Mouse (Mus musculus) forebrain, embryonic 16.5 days (tissue): ENCODE results near the gene Asb14. TPM values are rescaled to one million over a fixed set of nuclear protein-coding genes. Genes with fewer than 3 reads are reported as not detected.
"Not testable (repeated sequence)": the region's sequence is repeated elsewhere in the genome, so short reads cannot be mapped to it uniquely, and the experiment has no call there.

Experiments
- ATAC-seq: fragments of 200-750 bp; cut with Nextera tagmentation; 2 replicates; pipeline ENCODE4 v1.8.0; 2017; ENCODE audit warnings: mild to moderate bottlenecking, moderate library complexity
- H3K27ac ChIP-seq: fragments of 300-500 bp; sonication (generic); 2 replicates; pipeline ENCODE4 v1.5.1; 2014; ENCODE audit warnings: low read length, control low read depth
- H3K27me3 ChIP-seq: fragments of 300-500 bp; sonication (generic); replicated peaks from 2 replicates; pipeline ENCODE4 v1.6.1; 2014; ENCODE audit warnings: low read length; ENCODE audit not compliant: control insufficient read depth, insufficient read depth
- H3K36me3 ChIP-seq: fragments of 300-500 bp; sonication (generic); 2 replicates; pipeline ENCODE4 v1.6.1; 2014; ENCODE audit not compliant: control insufficient read depth, insufficient read depth
- H3K4me1 ChIP-seq: fragments of 300-500 bp; sonication (generic); replicated peaks from 2 replicates; pipeline ENCODE4 v1.6.1; 2014; ENCODE audit warnings: low read length; ENCODE audit not compliant: control insufficient read depth, insufficient read depth
- H3K4me2 ChIP-seq: fragments of 300-500 bp; sonication (generic); 2 replicates; pipeline ENCODE4 v1.6.1; 2014; ENCODE audit warnings: mild to moderate bottlenecking, low read length, control low read depth
- H3K4me3 ChIP-seq: fragments of 300-500 bp; sonication (generic); replicated peaks from 2 replicates; pipeline ENCODE4 v1.5.1; 2014; ENCODE audit warnings: mild to moderate bottlenecking, low read length, control low read depth
- H3K9ac ChIP-seq: fragments of 300-500 bp; sonication (generic); replicated peaks from 2 replicates; pipeline ENCODE4 v1.6.1; 2014; ENCODE audit warnings: low read depth, low read length, control low read depth
- H3K9me3 ChIP-seq: fragments of 300-500 bp; sonication (generic); 2 replicates; pipeline ENCODE4 v1.6.1; 2016; ENCODE audit warnings: low read length; ENCODE audit not compliant: control insufficient read depth
- WGBS: fragments of 180-500 bp; shearing (Covaris S2); extraction: QIAGEN DNeasy Blood & Tissue Kit; methylation state at CpG from one replicate; pipeline ENCODE4 v1.1.7; 2014; 5-methylcytosine and 5-hydroxymethylcytosine counted together
- polyA plus RNA-seq: library from polyadenylated mRNA; unstranded; fragments of >200 nt; fragmentation: Nextera tagmentation; extraction: Ambion mirVana; gene quantifications from 2 replicates; pipeline ENCODE4 v1.2.1, GENCODE M21; 2015

The Asb14 gene
- polyA plus RNA-seq, 1 experiment from 2014 or later, result 0.25 TPM

DNA sequence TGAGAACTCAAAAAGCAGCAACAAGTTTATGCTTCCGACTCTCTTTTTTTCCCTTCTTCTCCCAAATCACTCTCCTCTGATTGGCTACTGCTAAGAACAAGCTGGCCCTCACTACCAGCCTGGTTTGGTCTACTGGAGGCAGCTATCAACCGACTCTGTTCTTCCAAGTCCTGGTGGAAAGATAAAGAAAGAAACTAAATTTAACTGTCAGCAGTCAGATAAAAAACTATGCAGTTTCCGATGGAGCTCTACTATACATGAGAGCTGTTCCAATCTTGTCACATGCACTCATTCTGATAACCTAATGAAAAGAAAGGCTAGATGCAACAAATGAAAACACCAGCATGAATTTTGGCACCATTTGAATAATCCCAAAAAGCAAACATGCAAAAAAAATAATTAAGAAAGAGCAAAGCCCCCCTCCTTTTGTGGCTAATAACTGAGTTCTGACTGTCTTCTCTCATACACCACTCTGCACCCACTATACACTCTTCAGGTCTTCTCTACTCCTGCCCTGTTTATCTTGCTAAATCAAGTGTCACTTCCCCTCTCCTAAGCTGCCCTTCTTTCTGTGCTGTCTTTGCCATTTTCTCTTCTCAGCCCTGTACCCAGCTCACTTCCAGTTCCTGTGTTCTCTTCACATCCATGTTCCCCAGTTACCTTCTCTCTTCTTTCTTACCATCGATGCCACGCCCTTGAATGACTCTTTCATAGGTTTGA lies 29.5 kb downstream of the Asb14 start:
- Histone ChIP-seq H3K4me1 (no peaks in the 10 kb centered on the region), H3K27me3 (no peaks in the 10 kb centered on the region), H3K9me3 (no peaks in the 10 kb centered on the region), H3K36me3 (peaks cover 14% of the 10 kb centered on the region), H3K4me3 (no peak overlapping the region), H3K27ac (no peak overlapping the region), H3K9ac (no peak overlapping the region), H3K4me2 (no peak overlapping the region)
- no peak for ATAC-seq
- WGBS, result 94% methylated on average over 5 of the region's 5 CpGs

DNA sequence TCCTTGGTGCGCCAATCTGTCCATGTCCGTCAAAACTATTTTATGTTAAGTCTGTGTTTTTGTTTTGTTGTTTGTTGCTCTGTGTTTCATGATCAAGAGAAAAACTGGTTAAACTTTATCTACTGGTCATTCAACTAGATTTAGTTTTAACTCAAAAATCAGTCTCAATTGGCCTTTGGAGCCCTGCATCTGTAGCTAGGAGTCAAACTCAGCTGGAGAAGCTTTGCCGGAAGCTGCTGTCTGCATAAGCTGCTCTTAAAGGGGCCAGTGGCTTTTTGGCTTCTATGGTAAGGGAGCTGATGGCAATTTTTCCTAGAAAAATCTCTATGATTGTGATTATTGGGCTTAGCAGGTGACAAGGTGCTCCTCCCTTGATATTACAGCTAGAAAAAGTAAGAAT lies 40.5 kb downstream of the Asb14 start:
- Histone ChIP-seq H3K4me2 (no peak overlapping the region), H3K9me3 (no peaks in the 10 kb centered on the region), H3K27ac (no peak overlapping the region), H3K9ac (no peak overlapping the region), H3K27me3 (no peaks in the 10 kb centered on the region), H3K36me3 (peaks cover 7% of the 10 kb centered on the region; the same call in 1 of the 2 replicates), H3K4me3 (no peak overlapping the region), H3K4me1 (no peaks in the 10 kb centered on the region)
- WGBS, result 95% methylated on average over 3 of the region's 3 CpGs
- no peak for ATAC-seq

DNA sequence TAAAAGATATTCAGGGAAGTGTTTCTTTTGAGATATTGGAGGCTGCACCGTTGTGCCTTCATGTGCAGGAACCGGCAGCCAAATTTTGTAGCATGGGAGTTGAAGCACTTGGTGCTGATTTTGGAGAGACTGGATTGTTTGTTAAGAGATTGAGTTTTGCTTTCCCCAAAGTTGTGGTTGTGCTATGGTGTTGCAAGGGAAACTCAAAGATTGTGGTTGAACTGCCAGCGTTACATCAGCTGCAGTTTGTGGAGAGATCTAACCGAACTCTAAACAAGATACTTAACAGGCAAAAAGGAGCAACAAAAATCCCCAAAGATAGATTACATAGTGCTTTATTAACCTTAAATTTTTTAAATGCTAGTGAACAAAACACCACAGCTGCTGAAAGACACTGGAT lies 41.2 kb downstream of the Asb14 start:
- H3K4me2 ChIP-seq, result no peak overlapping the region
- H3K4me3 ChIP-seq, result no peak overlapping the region
- no peak for ATAC-seq
- WGBS, result 90% methylated on average over 4 of the region's 4 CpGs
- no peaks in the 10 kb centered on the region for H3K27me3 ChIP-seq
- no peaks in the 10 kb centered on the region for H3K9me3 ChIP-seq
- H3K4me1 ChIP-seq, result no peaks in the 10 kb centered on the region
- peaks cover 9% of the 10 kb centered on the region; the same call in 1 of the 2 replicates for H3K36me3 ChIP-seq
- no peak overlapping the region for H3K27ac ChIP-seq
- H3K9ac ChIP-seq, result no peak overlapping the region

DNA sequence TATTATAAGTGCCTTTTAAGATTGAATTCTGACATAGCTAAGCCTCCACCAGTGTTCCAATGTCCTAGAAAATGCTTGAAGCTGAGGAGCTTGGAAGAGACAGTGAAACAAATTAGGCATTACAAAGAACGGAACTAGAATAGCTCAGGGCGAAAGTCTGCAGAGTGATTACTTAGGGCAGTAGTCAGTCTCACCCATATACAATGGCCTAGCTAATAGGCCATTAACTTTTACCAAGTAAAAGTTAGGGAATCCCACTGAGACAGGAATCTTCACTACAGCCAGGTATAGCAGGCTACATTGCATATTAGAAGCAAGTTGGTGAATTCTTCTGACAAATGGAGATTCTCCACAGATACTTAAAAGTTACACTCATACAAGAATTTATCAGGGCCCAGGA lies 61.8 kb downstream of the Asb14 start:
- 65% methylated on average over 2 of the region's 2 CpGs for WGBS
- H3K4me1 ChIP-seq, H3K27me3 ChIP-seq, ATAC-seq, H3K36me3 ChIP-seq, H3K9ac ChIP-seq, H3K4me3 ChIP-seq, H3K9me3 ChIP-seq, H3K4me2 ChIP-seq, H3K27ac ChIP-seq: not testable (repeated sequence)

DNA sequence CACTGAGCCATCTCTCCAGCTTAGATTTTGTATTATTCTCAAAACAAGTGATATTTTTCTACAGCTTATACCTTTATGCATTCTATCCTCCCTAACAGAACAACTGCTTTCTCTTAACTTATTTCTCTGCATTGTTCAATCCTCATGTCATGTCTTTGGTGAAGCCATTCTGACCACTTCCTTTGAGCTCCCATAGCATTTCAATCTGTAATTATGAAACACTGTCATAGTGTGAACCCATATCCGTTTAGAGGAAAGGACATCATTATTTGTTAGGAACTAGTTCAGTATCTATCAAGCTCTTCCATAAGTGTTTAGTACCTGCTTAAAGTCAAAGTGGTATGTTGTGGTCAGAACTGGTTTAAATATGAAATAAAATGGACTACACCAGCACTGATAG lies 66.2 kb downstream of the Asb14 start:
- no peaks in the 10 kb centered on the region for H3K27me3 ChIP-seq
- H3K4me2 ChIP-seq, result no peak overlapping the region
- WGBS, result 95% methylated on average over 1 of the region's 1 CpGs
- no peak overlapping the region for H3K27ac ChIP-seq
- ATAC-seq, result no peak
- H3K9me3 ChIP-seq, result no peaks in the 10 kb centered on the region
- H3K36me3 ChIP-seq, result peaks cover 7% of the 10 kb centered on the region
- no peak overlapping the region for H3K9ac ChIP-seq
- no peak overlapping the region for H3K4me3 ChIP-seq
- no peaks in the 10 kb centered on the region for H3K4me1 ChIP-seq

Other genes with a start within 250 kb of the Asb14 start
- 12.7 TPM in 2 replicates for gene Pde12, start 224.7 kb upstream of the Asb14 start, polyA plus RNA-seq
- 0.04 and 0.11 TPM in 2 replicates for gene Dnah12, start 201.3 kb upstream of the Asb14 start, polyA plus RNA-seq
- gene Appl1, start 76.7 kb downstream of the Asb14 start, polyA plus RNA-seq, result 65.3 and 70.1 TPM in 2 replicates
- not detected in 2 replicates for gene Hesx1, start 99.9 kb downstream of the Asb14 start, polyA plus RNA-seq
- 1.5 and 1.9 TPM in 2 replicates for gene Il17rd, start 144.4 kb downstream of the Asb14 start, polyA plus RNA-seq
- gene Arhgef3, start 220.3 kb downstream of the Asb14 start, polyA plus RNA-seq, result 5.1 and 5.4 TPM in 2 replicates